Mouse (Mus musculus) heart, embryonic 12.5 days (tissue): ENCODE measurements around the gene Hectd4. TPM values are rescaled to one million over a fixed set of nuclear protein-coding genes. Genes with fewer than 3 reads are reported as not detected.

ENCODE experiments used
- ATAC-seq: fragments of 200-750 bp; cut with Nextera tagmentation; 2 replicates; pipeline ENCODE4 v1.8.0; 2017; ENCODE audit warnings: moderate TSS enrichment, moderate library complexity; ENCODE audit not compliant: insufficient number of reproducible peaks, low FRiP score
- H3K27ac ChIP-seq: fragments of 300-500 bp; sonication (generic); 2 replicates; pipeline ENCODE4 v1.5.1; 2016; ENCODE audit warnings: mild to moderate bottlenecking, moderate library complexity; ENCODE audit not compliant: poor library complexity, severe bottlenecking
- H3K27me3 ChIP-seq: fragments of 300-500 bp; sonication (generic); replicated peaks from 2 replicates; pipeline ENCODE4 v1.6.1; 2016; ENCODE audit warnings: mild to moderate bottlenecking, moderate library complexity
- H3K36me3 ChIP-seq: fragments of 300-500 bp; sonication (generic); 2 replicates; pipeline ENCODE4 v1.6.1; 2016; ENCODE audit warnings: mild to moderate bottlenecking, moderate library complexity
- H3K4me1 ChIP-seq: fragments of 300-500 bp; sonication (generic); replicated peaks from 2 replicates; pipeline ENCODE4 v1.6.1; 2016; ENCODE audit warnings: mild to moderate bottlenecking
- H3K4me2 ChIP-seq: fragments of 300-500 bp; sonication (generic); 2 replicates; pipeline ENCODE4 v1.6.1; 2016; ENCODE audit warnings: mild to moderate bottlenecking, moderate library complexity
- H3K4me3 ChIP-seq: fragments of 300-500 bp; sonication (generic); 2 replicates; pipeline ENCODE4 v1.5.1; 2016; ENCODE audit warnings: mild to moderate bottlenecking
- H3K9ac ChIP-seq: fragments of 300-500 bp; sonication (generic); 2 replicates; pipeline ENCODE4 v1.6.1; 2016; ENCODE audit warnings: mild to moderate bottlenecking, moderate library complexity
- H3K9me3 ChIP-seq: fragments of 300-500 bp; sonication (generic); replicated peaks from 2 replicates; pipeline ENCODE4 v1.6.1; 2016; ENCODE audit warnings: mild to moderate bottlenecking, moderate library complexity
- WGBS: fragments of 180-500 bp; shearing (Covaris S2); methylation state at CpG from one replicate; pipeline ENCODE4 v1.1.7; 2016; 5-methylcytosine and 5-hydroxymethylcytosine counted together
- polyA plus RNA-seq: library from polyadenylated mRNA; unstranded; fragments of >200 nt; fragmentation: Nextera tagmentation; extraction: Ambion mirVana; gene quantifications from 2 replicates; pipeline ENCODE4 v1.2.1, GENCODE M21; 2016

The Hectd4 gene
- polyA plus RNA-seq, 1 experiment from 2014 or later, result 6.8 TPM

DNA sequence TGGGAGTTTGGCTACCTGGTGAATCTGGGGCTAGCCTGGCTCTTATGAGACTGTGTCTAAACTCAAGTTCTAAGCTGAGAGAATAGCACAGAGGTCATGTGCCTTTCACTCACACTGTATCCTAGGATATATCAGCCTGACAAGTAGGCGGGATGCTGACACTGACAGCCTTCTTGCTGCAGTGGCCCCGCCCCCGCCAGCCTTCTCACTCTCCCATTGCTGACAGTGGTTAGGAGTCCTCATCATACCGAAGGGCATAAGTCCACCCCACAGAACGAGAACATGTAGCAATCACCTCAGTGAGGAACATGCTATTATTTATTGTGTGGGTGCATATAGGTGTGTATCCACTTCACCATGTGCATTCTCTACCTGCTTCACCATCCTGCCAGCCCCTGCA, 64.8 kb downstream of the Hectd4 start:
- ATAC-seq, result no peak
- H3K36me3 ChIP-seq, result peaks cover 76% of the 10 kb centered on the region

DNA sequence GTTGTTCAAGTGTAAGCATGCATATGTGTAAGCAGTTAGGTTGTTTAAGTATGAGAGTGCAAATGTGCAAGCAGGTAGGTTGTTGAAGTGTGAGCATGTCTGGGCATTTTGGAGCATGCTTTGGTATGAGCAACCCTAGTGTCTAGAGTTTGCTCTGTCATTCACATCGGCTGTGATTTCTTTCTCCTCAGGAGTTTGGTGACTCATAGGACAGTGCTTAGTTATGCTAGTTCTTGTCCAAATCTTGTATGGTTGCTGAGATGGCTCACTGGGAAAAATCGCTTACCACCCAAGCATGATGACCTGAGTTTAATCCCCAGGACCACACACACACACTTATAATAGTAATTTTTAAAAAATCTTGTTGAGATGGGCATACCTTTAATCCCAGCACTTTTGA, 67.2 kb downstream of the Hectd4 start:
- Histone ChIP-seq H3K27ac (no peak overlapping the region), H3K36me3 (peaks cover 79% of the 10 kb centered on the region), H3K4me1 (peaks cover 11% of the 10 kb centered on the region; the same call in 1 of the 2 replicates), H3K4me3 (no peak overlapping the region), H3K9me3 (no peaks in the 10 kb centered on the region), H3K9ac (no peak overlapping the region), H3K27me3 (no peaks in the 10 kb centered on the region), H3K4me2 (no peak overlapping the region)
- WGBS, result 89% methylated on average over 2 of the region's 2 CpGs
- ATAC-seq, result no peak

More for the DNA sequence above, 64.8 kb downstream of the Hectd4 start:
- H3K27ac ChIP-seq, result no peak overlapping the region
- no peak overlapping the region for H3K9ac ChIP-seq
- 67% methylated on average over 5 of the region's 5 CpGs for WGBS
- no peaks in the 10 kb centered on the region for H3K27me3 ChIP-seq
- H3K4me3 ChIP-seq, result no peak overlapping the region
- H3K4me1 ChIP-seq, result peaks cover 11% of the 10 kb centered on the region; the same call in 1 of the 2 replicates
- no peak overlapping the region for H3K4me2 ChIP-seq
- H3K9me3 ChIP-seq, result no peaks in the 10 kb centered on the region

DNA sequence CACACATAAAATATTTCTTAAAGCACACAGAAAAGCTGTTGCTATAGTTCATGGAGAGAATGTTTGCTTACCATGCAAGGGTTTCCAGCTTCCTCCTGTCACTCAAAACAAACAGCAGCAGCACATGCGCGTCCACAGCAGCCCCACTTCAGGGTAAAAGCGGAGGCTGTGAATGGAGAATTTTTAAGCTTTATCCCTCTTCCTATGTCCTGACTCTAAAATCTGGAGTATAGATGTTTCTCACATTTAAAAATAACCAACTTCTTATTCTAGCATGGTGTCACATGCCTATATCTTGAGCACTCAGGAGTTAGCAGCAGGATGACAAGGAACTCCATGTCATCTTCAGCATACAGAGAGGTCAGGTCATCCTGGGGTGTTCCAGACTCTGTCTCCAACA, 70.3 kb downstream of the Hectd4 start:
- Histone ChIP-seq H3K36me3 (peaks cover 85% of the 10 kb centered on the region), H3K4me2 (no peak overlapping the region), H3K4me3 (no peak overlapping the region), H3K9ac (no peak overlapping the region), H3K27me3 (no peaks in the 10 kb centered on the region), H3K27ac (no peak overlapping the region), H3K9me3 (no peaks in the 10 kb centered on the region), H3K4me1 (peaks cover 8% of the 10 kb centered on the region; the same call in 1 of the 2 replicates)
- WGBS, result 88% methylated on average over 3 of the region's 3 CpGs
- ATAC-seq, result no peak

DNA sequence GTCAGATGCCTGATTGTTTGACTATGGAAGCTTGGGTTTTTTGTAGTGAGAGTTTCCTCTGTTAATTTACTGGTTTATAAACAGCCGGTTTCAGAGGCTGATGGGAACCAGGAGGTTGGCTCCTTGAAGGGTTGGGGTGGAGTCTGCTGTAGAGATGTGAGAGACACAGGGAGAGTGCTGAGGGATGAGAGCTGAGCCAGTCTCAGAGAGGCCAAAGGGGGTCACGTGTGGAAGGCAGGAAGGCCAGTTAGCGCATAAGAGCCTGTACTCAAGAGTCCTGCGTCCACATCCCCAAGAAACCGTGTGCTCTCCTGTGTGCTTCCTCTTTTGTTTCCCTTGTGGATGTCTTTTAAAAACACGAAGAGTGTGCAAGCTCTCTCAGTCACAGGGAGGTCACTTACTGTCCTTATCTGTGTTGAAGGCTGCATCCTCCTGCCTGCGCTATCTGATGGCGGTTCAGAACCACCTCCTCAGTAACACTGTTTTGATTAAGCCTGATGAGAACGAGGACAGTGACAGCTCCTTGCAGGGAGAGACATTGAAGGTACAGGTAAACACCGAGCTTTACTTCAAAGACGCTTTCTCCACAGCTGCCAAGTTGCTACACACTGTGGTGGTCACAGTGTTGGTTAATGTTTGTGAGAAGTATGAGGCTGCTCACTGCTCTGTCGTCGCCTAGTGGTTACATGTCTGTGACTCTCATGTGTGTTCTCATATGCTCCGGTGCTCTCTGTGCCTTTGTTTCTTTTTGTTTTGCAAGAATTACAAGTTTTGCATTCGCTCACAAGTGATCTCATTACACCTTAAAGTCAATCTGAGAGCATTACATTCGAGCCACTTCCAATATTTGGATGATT, 72.5 kb downstream of the Hectd4 start:
- Histone ChIP-seq H3K27ac (no peak overlapping the region), H3K36me3 (peaks cover 87% of the 10 kb centered on the region), H3K27me3 (no peaks in the 10 kb centered on the region), H3K4me2 (no peak overlapping the region), H3K9ac (no peak overlapping the region), H3K4me1 (peaks cover 8% of the 10 kb centered on the region; the same call in 1 of the 2 replicates), H3K4me3 (no peak overlapping the region), H3K9me3 (no peaks in the 10 kb centered on the region)
- WGBS, result 64% methylated on average over 16 of the region's 16 CpGs
- ATAC-seq, result no peak

DNA sequence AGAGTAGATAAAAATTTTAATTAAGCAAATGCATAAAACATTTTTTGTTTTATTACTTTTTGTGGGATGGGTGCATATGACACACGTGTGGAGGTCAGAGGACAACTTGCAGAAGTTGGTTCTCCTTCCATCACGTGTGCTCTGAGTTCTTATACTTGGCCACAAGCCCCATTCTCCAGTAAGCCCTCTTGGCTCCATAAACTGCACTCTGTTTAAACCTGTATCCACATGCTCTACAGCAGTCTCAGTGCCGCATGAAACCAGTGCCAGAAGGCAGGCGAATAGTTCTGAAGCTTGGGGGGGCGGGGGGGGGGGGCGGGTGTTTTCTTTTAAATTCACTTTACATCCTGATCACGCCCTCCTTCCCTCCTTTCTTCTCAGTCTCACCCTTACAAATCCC, 85.0 kb downstream of the Hectd4 start:
- Histone ChIP-seq H3K9ac (no peak overlapping the region), H3K4me1 (no peaks in the 10 kb centered on the region), H3K9me3 (no peaks in the 10 kb centered on the region), H3K4me2 (no peak overlapping the region), H3K4me3 (no peak overlapping the region), H3K27ac (no peak overlapping the region), H3K36me3 (peaks cover 90% of the 10 kb centered on the region), H3K27me3 (no peaks in the 10 kb centered on the region)
- WGBS, result 86% methylated on average over 7 of the region's 7 CpGs
- ATAC-seq, result no peak

DNA sequence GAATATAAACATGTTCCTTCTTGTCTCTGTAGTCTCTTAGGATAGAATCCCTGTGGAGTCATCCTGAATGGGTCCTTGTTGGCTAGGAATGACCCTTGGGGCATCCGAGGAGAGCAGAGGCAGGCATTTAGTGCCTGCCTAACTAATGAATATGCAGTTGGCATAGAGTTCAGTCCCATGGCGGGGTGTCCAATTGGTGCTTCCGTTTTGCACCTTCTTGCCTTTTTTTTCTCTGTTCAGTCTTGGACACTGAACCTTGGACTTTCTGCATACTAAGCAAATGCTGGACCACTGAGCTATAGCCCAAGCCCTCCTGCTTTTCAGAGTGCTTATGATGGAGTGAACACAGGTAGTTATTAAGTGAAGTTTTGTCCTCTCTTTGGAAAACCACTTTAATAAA, 87.6 kb downstream of the Hectd4 start:
- Histone ChIP-seq H3K4me3 (no peak overlapping the region), H3K4me2 (no peak overlapping the region), H3K9ac (no peak overlapping the region), H3K36me3 (peaks cover 93% of the 10 kb centered on the region), H3K9me3 (no peaks in the 10 kb centered on the region), H3K4me1 (no peaks in the 10 kb centered on the region), H3K27me3 (no peaks in the 10 kb centered on the region), H3K27ac (no peak overlapping the region)
- no peak for ATAC-seq
- WGBS, result 79% methylated on average over 3 of the region's 3 CpGs

DNA sequence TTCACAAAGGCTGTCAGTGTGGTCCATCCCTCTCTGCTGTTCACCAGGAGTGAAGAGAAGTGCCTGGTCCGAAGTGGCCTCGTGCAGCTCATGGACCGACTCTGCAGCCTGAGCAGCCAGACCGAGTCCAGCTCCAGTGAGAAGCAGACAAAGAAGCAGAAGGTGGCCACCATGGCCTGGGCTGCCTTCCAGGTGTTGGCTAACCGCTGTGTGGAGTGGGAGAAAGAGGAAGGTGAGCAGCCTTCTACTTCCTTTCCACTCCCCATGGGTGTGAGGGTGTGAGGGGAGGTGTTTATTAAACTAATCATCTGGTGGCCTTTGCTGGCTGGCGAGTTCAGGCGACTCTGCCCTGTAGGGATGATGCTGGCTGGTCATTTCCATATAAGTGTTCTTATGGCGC, 91.6 kb downstream of the Hectd4 start:
- H3K27ac ChIP-seq, result no peak overlapping the region
- H3K4me1 ChIP-seq, result no peaks in the 10 kb centered on the region
- H3K27me3 ChIP-seq, result no peaks in the 10 kb centered on the region
- no peak overlapping the region for H3K4me3 ChIP-seq
- H3K36me3 ChIP-seq, result peaks cover 92% of the 10 kb centered on the region
- no peaks in the 10 kb centered on the region for H3K9me3 ChIP-seq
- H3K4me2 ChIP-seq, result no peak overlapping the region
- WGBS, result 93% methylated on average over 8 of the region's 8 CpGs
- ATAC-seq, result no peak
- no peak overlapping the region for H3K9ac ChIP-seq

DNA sequence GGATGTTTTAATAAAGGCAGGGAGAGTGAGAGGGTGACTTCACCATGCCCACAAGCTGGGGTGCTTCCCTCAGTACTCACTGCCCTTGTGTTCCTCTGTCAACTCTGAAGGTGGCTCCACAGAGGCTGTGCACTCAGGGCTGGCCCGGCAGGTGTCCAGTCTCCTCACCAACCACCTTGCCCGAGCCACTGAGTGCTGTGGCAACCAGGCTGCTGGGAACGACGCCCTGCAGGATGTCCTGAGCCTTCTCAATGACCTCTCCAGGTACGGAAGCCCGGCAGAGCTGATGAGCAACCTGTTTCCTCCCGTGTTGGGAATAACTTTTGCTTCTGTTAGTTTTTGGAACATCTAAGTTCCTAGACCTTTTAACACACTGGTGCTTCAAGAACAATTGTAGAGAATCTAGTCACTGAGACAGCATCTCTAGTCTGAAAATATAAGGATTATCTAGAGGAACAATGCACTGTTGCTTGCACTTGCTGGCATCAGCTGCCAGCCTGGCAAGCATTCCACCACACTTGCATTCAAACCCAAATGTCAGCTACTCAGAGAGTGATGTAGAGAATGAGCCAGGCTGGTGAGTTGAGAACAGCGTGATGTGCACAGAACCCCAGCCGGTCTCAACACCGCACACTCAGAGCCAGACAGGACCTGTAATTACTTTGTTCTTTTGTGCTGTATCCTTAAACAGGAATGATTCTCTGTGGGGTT, 93.9 kb downstream of the Hectd4 start:
- Histone ChIP-seq H3K4me1 (no peaks in the 10 kb centered on the region), H3K4me3 (no peak overlapping the region), H3K36me3 (peaks cover 90% of the 10 kb centered on the region), H3K9me3 (no peaks in the 10 kb centered on the region), H3K4me2 (no peak overlapping the region), H3K27ac (no peak overlapping the region), H3K9ac (no peak overlapping the region), H3K27me3 (no peaks in the 10 kb centered on the region)
- ATAC-seq, result no peak
- 87% methylated on average over 10 of the region's 10 CpGs for WGBS

DNA sequence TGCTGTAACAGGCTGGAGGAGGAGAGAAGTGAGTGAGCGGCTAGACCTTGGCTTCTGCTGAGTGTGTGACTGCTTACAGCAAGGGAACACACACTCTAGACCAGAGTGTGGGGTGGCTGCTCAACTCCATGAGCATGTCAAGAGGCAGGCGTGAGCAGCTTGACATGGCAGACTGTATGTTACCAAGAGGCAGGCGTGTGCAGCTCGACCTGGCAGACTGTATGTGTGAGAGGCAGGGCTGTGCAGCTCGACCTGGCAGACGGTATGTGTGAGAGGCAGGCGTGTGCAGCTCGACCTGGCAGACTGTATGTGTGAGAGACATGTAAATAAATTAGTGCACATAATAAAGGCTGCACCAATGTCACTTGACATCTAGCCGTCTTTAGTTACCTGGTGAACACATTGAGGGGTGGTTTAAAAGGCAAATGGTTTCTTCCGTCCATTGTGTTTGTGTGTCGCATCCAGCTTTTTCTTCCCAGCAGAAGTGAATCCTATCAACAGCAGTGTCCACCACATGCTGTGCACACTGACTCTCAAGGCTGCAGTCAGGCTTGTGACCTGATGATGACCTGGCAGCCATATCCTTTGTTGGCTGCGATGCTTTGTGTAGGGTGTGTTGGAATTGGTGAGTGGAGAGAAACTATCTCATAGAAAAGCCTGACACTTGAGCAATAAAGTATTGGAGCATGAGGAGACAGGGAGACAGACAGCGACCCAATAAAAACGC, 106.2 kb downstream of the Hectd4 start:
- Histone ChIP-seq H3K27me3 (no peaks in the 10 kb centered on the region), H3K27ac (no peak overlapping the region), H3K9me3 (no peaks in the 10 kb centered on the region), H3K4me3 (no peak overlapping the region), H3K4me1 (0 out of 2 replicates have a peak, but pooled peaks cover 6% of the 10 kb centered on the region), H3K9ac (no peak overlapping the region), H3K4me2 (no peak overlapping the region), H3K36me3 (peaks cover 89% of the 10 kb centered on the region)
- 91% methylated on average over 14 of the region's 14 CpGs for WGBS
- ATAC-seq, result no peak

DNA sequence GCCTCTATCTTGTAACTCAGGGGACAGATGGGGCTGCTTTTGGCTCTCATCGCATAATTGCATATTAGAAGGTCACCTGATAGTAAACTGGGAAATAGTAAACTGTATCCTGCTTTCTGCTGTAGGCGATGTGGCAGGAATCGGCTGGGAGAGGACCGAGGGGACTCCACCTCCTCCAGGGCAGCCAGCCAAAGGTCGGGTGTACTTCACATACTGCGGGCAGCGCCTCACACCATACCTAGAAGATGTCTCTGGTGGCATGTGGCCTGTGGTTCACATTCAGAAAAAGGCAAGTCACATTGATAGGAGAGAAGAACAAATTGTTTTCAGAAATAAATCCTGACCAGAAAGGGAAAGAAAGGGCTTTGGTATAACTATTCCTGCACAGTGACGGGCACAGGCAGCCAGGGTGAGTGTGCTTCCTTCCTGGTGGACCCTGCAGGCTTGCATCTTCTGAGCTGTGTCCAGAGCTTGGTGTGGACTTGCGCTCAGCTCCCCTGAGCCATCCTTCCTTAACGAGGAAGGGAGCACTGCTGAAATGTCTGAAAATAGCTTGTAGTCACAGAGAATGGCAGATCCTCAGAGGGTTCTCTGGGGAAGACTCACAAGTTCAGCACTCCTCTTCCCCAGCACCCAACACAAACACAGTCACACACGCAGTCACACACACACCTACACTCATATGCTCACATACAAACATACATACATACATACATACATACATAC, 109.5 kb downstream of the Hectd4 start:
- H3K4me1 ChIP-seq, result 0 out of 2 replicates have a peak, but pooled peaks cover 6% of the 10 kb centered on the region
- no peak for ATAC-seq
- 0 out of 2 replicates have a peak overlapping the region, but pooled peaks have one; percentile 44 for H3K9ac ChIP-seq
- 70% methylated on average over 11 of the region's 11 CpGs for WGBS
- H3K36me3 ChIP-seq, result peaks cover 87% of the 10 kb centered on the region
- no peaks in the 10 kb centered on the region for H3K9me3 ChIP-seq
- no peaks in the 10 kb centered on the region for H3K27me3 ChIP-seq
- H3K4me3 ChIP-seq, result peak overlapping the region; percentile 36
- peak overlapping the region; percentile 56 for H3K4me2 ChIP-seq
- H3K27ac ChIP-seq, result peak overlapping the region; percentile 78
